Mouse (Mus musculus) lung, postnatal 0 days (tissue): ENCODE data around the gene Ctnna3. TPM values are rescaled to one million over a fixed set of nuclear protein-coding genes. Genes with fewer than 3 reads are reported as not detected.

ENCODE experiments used
- ATAC-seq: fragments of 200-750 bp; cut with Nextera tagmentation; 2 replicates; pipeline ENCODE4 v1.8.0; 2017; ENCODE audit warnings: moderate library complexity
- DNase-seq: peaks from one replicate; pipeline ENCODE4 v3.0.0-alpha.2; 2016; ENCODE audit warnings: low spot score
- H3K27ac ChIP-seq: fragments of 300-500 bp; sonication (generic); 2 replicates; pipeline ENCODE4 v1.5.1; 2014; ENCODE audit warnings: antibody characterized with exemption, mild to moderate bottlenecking, low read length, mixed read lengths
- H3K27me3 ChIP-seq: fragments of 300-500 bp; sonication (generic); replicated peaks from 2 replicates; pipeline ENCODE4 v1.6.1; 2014; ENCODE audit warnings: low read length, mixed read lengths; ENCODE audit not compliant: insufficient read depth
- H3K36me3 ChIP-seq: fragments of 300-500 bp; sonication (generic); 2 replicates; pipeline ENCODE4 v1.6.1; 2014; ENCODE audit warnings: low read length, mixed read lengths; ENCODE audit not compliant: insufficient read depth
- H3K4me1 ChIP-seq: fragments of 300-500 bp; sonication (generic); 2 replicates; pipeline ENCODE4 v1.6.1; 2014; ENCODE audit warnings: antibody characterized with exemption, low read depth, low read length, mixed read lengths; ENCODE audit not compliant: insufficient read depth
- H3K4me2 ChIP-seq: fragments of 300-500 bp; sonication (generic); replicated peaks from 2 replicates; pipeline ENCODE4 v1.6.1; 2014; ENCODE audit warnings: low read depth, mild to moderate bottlenecking, low read length, moderate library complexity, mixed read lengths
- H3K4me3 ChIP-seq: fragments of 300-500 bp; sonication (generic); 2 replicates; pipeline ENCODE4 v1.5.1; 2014; ENCODE audit warnings: low read depth, low read length
- H3K9ac ChIP-seq: fragments of 300-500 bp; sonication (generic); replicated peaks from 2 replicates; pipeline ENCODE4 v1.6.1; 2014; ENCODE audit warnings: low read depth, mild to moderate bottlenecking
- H3K9me3 ChIP-seq: fragments of 300-500 bp; sonication (generic); 2 replicates; pipeline ENCODE4 v1.6.1; 2016; ENCODE audit warnings: low read length, mixed read lengths
- CTCF ChIP-seq: IDR thresholded peaks from 2 replicates; pipeline ENCODE4 v1.5.1; 2016; ENCODE audit warnings: antibody characterized with exemption, mild to moderate bottlenecking
- EP300 ChIP-seq: IDR thresholded peaks from 2 replicates; pipeline ENCODE4 v1.6.1; 2016; ENCODE audit warnings: antibody characterized with exemption, mild to moderate bottlenecking, control low read depth
- WGBS: fragments of 180-500 bp; shearing (Covaris S2); extraction: QIAGEN DNeasy Blood & Tissue Kit; methylation state at CpG from one replicate; pipeline ENCODE4 v1.1.7; 2014; 5-methylcytosine and 5-hydroxymethylcytosine counted together
- polyA plus RNA-seq: library from polyadenylated mRNA; unstranded; fragments of >200 nt; fragmentation: Nextera tagmentation; extraction: Ambion mirVana; gene quantifications from 2 replicates; pipeline ENCODE4 v1.2.1, GENCODE M21; 2015

Ctnna3 gene
- polyA plus RNA-seq, 1 experiment from 2014 or later: 0.19 TPM

GRCm38 (mm10) chr10:63954308-63954930, 524.5 kb downstream of the Ctnna3 start:
- Histone ChIP-seq H3K4me3 (no peak overlapping the region), H3K27me3 (no peaks in the 10 kb centered on the region), H3K27ac (0 out of 2 replicates have a peak overlapping the region, but pooled peaks have one; percentile 47), H3K36me3 (no peaks in the 10 kb centered on the region), H3K9me3 (no peaks in the 10 kb centered on the region), H3K4me1 (no peaks in the 10 kb centered on the region), H3K4me2 (no peak overlapping the region), H3K9ac (no peak overlapping the region)
- 18% methylated on average over 6 of the region's 7 CpGs for WGBS
- ATAC-seq: peak; percentile 82
- DNase-seq: peak; percentile 64
- TF ChIP-seq EP300 (0 out of 2 replicates have a peak, but pooled peaks have one; percentile 25), CTCF (no peak)

- TF ChIP-seq EP300: peak; percentile 94
- TF ChIP-seq CTCF: no peak
- WGBS: 67% methylated on average over 2 of the region's 2 CpGs
- DNase-seq (peak; percentile 91), ATAC-seq (peak; percentile 94)
- Histone ChIP-seq H3K4me2 (no peak overlapping the region), H3K9me3 (no peaks in the 10 kb centered on the region), H3K9ac (no peak overlapping the region), H3K4me3 (no peak overlapping the region), H3K36me3 (no peaks in the 10 kb centered on the region), H3K27me3 (no peaks in the 10 kb centered on the region), H3K27ac (no peak overlapping the region), H3K4me1 (no peaks in the 10 kb centered on the region; the same call in 1 of the 2 replicates)
Observed at GRCm38 (mm10) chr10:63972300-63972699, 542.4 kb downstream of the Ctnna3 start.

- peak overlapping the region; percentile 41 for H3K4me2 ChIP-seq
- 14% methylated on average over 11 of the region's 11 CpGs for WGBS
- peak; percentile 85 for TF ChIP-seq EP300
- TF ChIP-seq CTCF: no peak
- H3K9me3 ChIP-seq: no peaks in the 10 kb centered on the region
- no peaks in the 10 kb centered on the region for H3K4me1 ChIP-seq
- DNase-seq (peak; percentile 45), ATAC-seq (peak; percentile 39)
- no peak overlapping the region for H3K9ac ChIP-seq
- no peaks in the 10 kb centered on the region for H3K27me3 ChIP-seq
- H3K4me3 ChIP-seq: no peak overlapping the region
- H3K36me3 ChIP-seq: no peaks in the 10 kb centered on the region
- H3K27ac ChIP-seq: no peak overlapping the region
Observed at GRCm38 (mm10) chr10:63978101-63978500, 548.2 kb downstream of the Ctnna3 start.

GRCm38 (mm10) chr10:63978535-63978934, 548.6 kb downstream of the Ctnna3 start:
- H3K4me2 ChIP-seq: no peak overlapping the region
- WGBS: 45% methylated on average over 3 of the region's 3 CpGs

GRCm38 (mm10) chr10:63978969-63979368, 549.1 kb downstream of the Ctnna3 start:
- Histone ChIP-seq H3K9me3 (no peaks in the 10 kb centered on the region), H3K4me2 (no peak overlapping the region), H3K9ac (no peak overlapping the region), H3K36me3 (no peaks in the 10 kb centered on the region), H3K4me3 (no peak overlapping the region), H3K27ac (no peak overlapping the region), H3K27me3 (no peaks in the 10 kb centered on the region), H3K4me1 (no peaks in the 10 kb centered on the region)
- ATAC-seq (no peak), DNase-seq (no peak)
- TF ChIP-seq EP300: no peak
- TF ChIP-seq CTCF: no peak
- WGBS: 65% methylated on average over 5 of the region's 5 CpGs

More at GRCm38 (mm10) chr10:63978535-63978934, 548.6 kb downstream of the Ctnna3 start:
- no peak for DNase-seq
- no peak for ATAC-seq
- H3K27ac ChIP-seq: no peak overlapping the region
- TF ChIP-seq CTCF: no peak
- TF ChIP-seq EP300: no peak
- H3K9me3 ChIP-seq: no peaks in the 10 kb centered on the region
- H3K36me3 ChIP-seq: no peaks in the 10 kb centered on the region
- no peak overlapping the region for H3K4me3 ChIP-seq
- H3K27me3 ChIP-seq: no peaks in the 10 kb centered on the region
- H3K9ac ChIP-seq: no peak overlapping the region
- no peaks in the 10 kb centered on the region for H3K4me1 ChIP-seq

- no peak overlapping the region for H3K9ac ChIP-seq
- ATAC-seq (peak; percentile 78), DNase-seq (peak; percentile 68)
- TF ChIP-seq EP300 (peak; percentile 45; the same call in 1 of the 2 replicates), CTCF (no peak)
- H3K4me2 ChIP-seq: no peak overlapping the region
- 45% methylated on average over 2 of the region's 2 CpGs for WGBS
- no peaks in the 10 kb centered on the region for H3K27me3 ChIP-seq
- H3K36me3 ChIP-seq: no peaks in the 10 kb centered on the region
- H3K9me3 ChIP-seq: no peaks in the 10 kb centered on the region
- H3K4me1 ChIP-seq: no peaks in the 10 kb centered on the region
- H3K27ac ChIP-seq: no peak overlapping the region
- no peak overlapping the region for H3K4me3 ChIP-seq
Observed at GRCm38 (mm10) chr10:63979410-63979809, 549.5 kb downstream of the Ctnna3 start.
